Mouse (Mus musculus) thymus, adult 18-20 months (tissue): ENCODE measurements at regions not wholly inside any gene's neighbourhood (a gene's known extent, or its start where the extent isn't known, plus 50 kb on each side); places are given as distances from the start of the nearest gene placed in this dataset.

ENCODE experiments used
- DNase-seq, 2 experiments: peaks; one replicate each; pipeline ENCODE4 v3.0.0; 2022; ENCODE audit warnings: mixed read lengths in 2 of 2

DNA sequence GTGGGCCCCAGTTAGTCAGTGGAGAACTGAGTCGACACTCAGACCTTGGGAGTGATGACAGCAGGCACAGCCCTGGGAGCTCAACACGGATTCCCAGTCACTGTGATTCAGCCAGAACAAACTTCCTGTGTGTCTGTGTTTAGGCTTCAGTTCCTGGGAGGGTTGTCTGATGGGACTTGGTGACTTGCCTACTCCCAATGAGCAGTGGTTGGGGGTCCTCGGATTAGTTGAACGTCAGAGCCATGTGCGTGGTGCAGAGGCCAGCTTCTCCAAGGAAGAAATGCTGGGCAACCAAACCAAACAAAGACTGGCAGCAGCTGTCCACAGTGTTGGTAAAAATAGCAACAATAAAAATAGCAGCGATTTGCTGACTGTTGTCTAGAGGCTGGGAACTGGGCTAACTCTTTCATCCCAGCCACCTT, 152.7 kb downstream of the Zfp706 start:
- DNase-seq: no peak

DNA sequence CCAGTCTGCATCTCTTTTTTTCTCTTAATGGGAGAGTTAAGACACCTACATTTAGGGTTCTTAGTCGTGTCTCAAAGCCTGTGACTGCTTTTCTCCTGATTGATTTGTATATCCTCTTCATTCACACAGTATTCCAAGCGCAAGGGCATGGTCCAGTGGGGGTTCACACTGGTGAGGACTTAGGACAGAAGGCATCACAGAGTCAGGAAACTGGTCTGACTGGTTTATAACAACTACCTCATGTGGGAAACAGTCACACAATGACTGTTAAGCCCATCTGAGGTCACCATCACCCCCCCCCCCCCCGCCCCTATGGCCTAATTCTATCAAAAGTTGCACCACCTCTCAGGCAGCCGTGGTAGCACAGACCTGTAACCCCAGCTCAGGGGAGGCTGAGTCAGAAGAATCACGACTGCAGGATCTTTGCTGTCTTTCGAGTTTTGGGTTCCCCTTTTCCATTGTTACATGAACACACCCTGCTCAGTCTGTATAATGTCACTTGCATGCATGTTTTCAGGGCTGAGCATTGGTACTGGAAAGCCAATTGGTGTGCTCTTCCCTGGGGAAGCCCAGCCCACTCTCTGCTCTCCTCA, 155.2 kb downstream of the Zfp706 start:
- DNase-seq: no peak

DNA sequence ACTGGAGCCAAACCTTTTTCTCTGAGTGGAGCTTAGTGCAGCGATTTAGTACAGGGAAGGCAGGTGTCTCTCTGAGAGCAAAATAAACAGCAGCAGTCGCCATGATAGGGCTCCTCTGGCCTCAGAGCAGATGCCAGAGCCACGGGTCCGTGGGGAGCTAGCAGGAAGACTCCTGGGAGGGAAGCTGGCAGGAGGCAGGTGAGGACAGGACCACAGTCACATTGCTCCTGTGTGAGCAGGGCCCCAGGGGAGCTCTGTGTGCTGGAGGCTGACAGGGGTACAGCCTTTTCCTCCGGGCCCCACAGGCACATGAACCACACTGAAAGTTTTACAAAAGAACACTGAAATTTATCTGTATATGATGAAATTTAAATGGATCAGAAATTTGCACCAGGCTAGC, 159.3 kb downstream of the Zfp706 start:
- DNase-seq: no peak

DNA sequence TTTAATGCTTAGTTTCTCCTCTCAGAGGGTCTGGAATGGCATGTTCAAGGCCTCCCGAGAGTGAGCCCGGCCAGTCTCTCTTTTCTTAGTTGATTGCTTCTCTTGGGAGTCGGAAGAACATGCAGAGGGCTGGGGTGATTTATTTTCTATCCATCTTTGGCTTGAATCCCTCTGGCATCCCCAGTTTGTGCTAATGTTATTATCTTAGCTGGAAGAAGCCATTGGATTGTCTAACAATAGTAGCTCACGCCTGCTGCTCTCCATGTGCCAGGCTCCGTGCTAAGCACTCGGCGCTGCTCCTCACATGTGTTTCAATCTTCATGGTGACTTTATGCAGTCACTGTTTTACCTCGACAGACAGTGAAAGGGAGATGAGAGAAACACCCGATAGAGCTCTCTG, 160.8 kb downstream of the Zfp706 start:
- no peak for DNase-seq
